Mouse (Mus musculus) forebrain, embryonic 12.5 days (tissue): Measurements from ENCODE around the gene Ptprq. TPM values are rescaled to one million over a fixed set of nuclear protein-coding genes. Genes with fewer than 3 reads are reported as not detected.

Source experiments
- ATAC-seq: fragments of 200-750 bp; cut with Nextera tagmentation; 2 replicates; pipeline ENCODE4 v1.8.0; 2017; ENCODE audit warnings: moderate TSS enrichment; ENCODE audit not compliant: low FRiP score
- H3K27ac ChIP-seq: fragments of 300-500 bp; sonication (generic); 2 replicates; pipeline ENCODE4 v1.5.1; 2016; ENCODE audit warnings: mild to moderate bottlenecking
- H3K27me3 ChIP-seq: fragments of 300-500 bp; sonication (generic); 2 replicates; pipeline ENCODE4 v1.6.1; 2016; ENCODE audit warnings: mild to moderate bottlenecking
- H3K36me3 ChIP-seq: fragments of 300-500 bp; sonication (generic); replicated peaks from 2 replicates; pipeline ENCODE4 v1.6.1; 2016; ENCODE audit warnings: mild to moderate bottlenecking
- H3K4me1 ChIP-seq: fragments of 300-500 bp; sonication (generic); 2 replicates; pipeline ENCODE4 v1.6.1; 2016
- H3K4me2 ChIP-seq: fragments of 300-500 bp; sonication (generic); 2 replicates; pipeline ENCODE4 v1.6.1; 2016; ENCODE audit warnings: mild to moderate bottlenecking, moderate library complexity
- H3K4me3 ChIP-seq: fragments of 300-500 bp; sonication (generic); replicated peaks from 2 replicates; pipeline ENCODE4 v1.5.1; 2016; ENCODE audit warnings: mild to moderate bottlenecking
- H3K9ac ChIP-seq: fragments of 300-500 bp; sonication (generic); 2 replicates; pipeline ENCODE4 v1.6.1; 2016; ENCODE audit warnings: mild to moderate bottlenecking
- H3K9me3 ChIP-seq: fragments of 300-500 bp; sonication (generic); 2 replicates; pipeline ENCODE4 v1.6.1; 2016
- WGBS: fragments of 180-500 bp; shearing (Covaris S2); methylation state at CpG from one replicate; pipeline ENCODE4 v1.1.7; 2016; 5-methylcytosine and 5-hydroxymethylcytosine counted together
- microRNA-seq: library from miRNA; unstranded; fragments of <30 nt; microRNA quantifications from one replicate; pipeline ENCODE4, GENCODE M21; 2017
- polyA plus RNA-seq: library from polyadenylated mRNA; unstranded; fragments of >200 nt; fragmentation: Nextera tagmentation; extraction: Ambion mirVana; gene quantifications from 2 replicates; pipeline ENCODE4 v1.2.1, GENCODE M21; 2016

The Ptprq gene
- polyA plus RNA-seq, 1 experiment from 2014 or later = not detected

DNA sequence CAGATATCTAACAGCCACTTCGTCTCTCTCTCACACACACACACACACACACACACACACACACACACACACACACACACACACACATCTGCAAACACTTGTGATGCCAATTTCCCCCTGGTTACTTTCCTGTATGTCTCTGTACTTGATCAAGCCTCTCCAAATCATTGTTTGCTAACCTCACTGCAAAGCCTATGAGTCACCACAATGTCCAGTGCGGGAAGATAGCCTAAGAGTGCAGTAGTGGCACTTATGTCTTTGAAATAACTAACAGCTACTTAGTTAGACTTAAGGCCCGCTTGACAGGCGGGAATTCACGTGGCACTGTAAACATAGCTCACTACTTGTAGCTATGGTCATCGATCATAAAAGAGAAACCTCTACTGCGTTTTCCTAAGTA is 252.0 kb downstream of the Ptprq start:
- Histone ChIP-seq H3K27ac (no peak overlapping the region), H3K9ac (no peak overlapping the region), H3K4me2 (no peak overlapping the region), H3K4me3 (no peak overlapping the region), H3K27me3 (no peaks in the 10 kb centered on the region), H3K4me1 (no peaks in the 10 kb centered on the region), H3K9me3 (no peaks in the 10 kb centered on the region), H3K36me3 (no peaks in the 10 kb centered on the region)
- 89% methylated on average over 7 of the region's 7 CpGs for WGBS
- no peak for ATAC-seq

Small RNA genes lying within 50 kb of the gene (microRNA-seq; reads per million reads assigned to microRNA genes)
- not detected for gene Gm44403

Other genes starting within 250 kb of the Ptprq start
- gene Myf5, start 233.9 kb downstream of the Ptprq start, polyA plus RNA-seq = 0.09 TPM in 1 of 2 replicates, not detected in the other
- gene Myf6, start 225.3 kb downstream of the Ptprq start, polyA plus RNA-seq = 0.15 TPM in 1 of 2 replicates, not detected in the other
- gene Otogl, start 192.1 kb upstream of the Ptprq start, polyA plus RNA-seq = not detected in 2 replicates